Mouse (Mus musculus) erythroid progenitor cell, adult 5-6 weeks (primary cell): ENCODE measurements around the gene Col20a1. TPM values are rescaled to one million over a fixed set of nuclear protein-coding genes. Genes with fewer than 3 reads are reported as not detected.

Experiments used
- ATAC-seq: replicated peaks from 2 replicates; pipeline ENCODE4 v1.8.0; 2016; ENCODE audit warnings: moderate number of reproducible peaks, mild to moderate bottlenecking, moderate TSS enrichment, inconsistent platforms; ENCODE audit not compliant: poor library complexity, low FRiP score, severe bottlenecking
- total RNA-seq, 2 experiments: library from RNA; stranded (forward) in 1 of 2; stranded (reverse) in 1 of 2; fragments of 150-400 nt in 1 of 2; fragments of 186-747, 209-891 nt in 1 of 2; gene quantifications; 2 replicates each; pipeline versions ENCODE4 v1.2.3 to v1.2.4; 2015 to 2017; ENCODE audit warnings: low replicate concordance in 2 of 2

The Col20a1 gene
- total RNA-seq, 2 experiments from 2014 or later, result under 0.01 TPM; not detected in 1

DNA sequence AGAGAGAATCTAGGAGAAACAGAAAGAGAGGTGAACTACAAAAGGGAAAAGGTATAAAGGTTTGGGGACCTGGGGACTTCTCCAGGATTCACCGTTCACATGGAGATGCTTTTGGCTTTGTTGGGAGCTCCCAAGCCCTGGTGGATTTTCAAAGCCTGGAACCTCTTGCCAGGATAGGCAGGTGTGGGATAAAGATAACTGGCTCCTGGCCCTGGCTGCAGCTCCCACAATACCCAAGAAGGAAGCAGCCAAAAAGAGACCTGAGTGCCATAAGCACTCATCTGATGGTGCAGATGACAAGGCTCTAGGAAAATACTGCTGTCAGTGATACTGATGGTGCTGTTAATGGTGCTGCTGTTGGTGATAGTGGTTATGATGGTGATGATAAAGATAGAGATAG, 65.8 kb downstream of the Col20a1 start:
- ATAC-seq, result no peak

DNA sequence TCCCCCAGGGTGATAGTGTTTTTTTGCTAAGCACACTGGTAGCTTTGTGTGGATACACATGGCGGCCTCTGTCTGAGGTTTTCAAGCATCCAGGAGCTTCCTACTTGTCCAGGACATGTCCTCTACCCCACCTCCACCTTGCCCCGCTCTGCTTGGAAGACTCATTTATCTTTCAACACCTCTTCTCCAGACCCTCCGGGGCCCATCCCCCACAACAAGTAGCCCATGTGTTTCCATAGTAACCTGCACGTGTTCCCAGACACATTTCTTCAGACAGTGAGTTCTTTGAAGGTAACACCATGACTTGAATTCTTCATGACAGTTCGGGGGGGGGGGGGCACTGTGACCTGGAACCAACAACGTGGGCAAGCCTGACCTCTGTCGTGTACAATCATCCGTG, 71.0 kb downstream of the Col20a1 start:
- ATAC-seq, result no peak

DNA sequence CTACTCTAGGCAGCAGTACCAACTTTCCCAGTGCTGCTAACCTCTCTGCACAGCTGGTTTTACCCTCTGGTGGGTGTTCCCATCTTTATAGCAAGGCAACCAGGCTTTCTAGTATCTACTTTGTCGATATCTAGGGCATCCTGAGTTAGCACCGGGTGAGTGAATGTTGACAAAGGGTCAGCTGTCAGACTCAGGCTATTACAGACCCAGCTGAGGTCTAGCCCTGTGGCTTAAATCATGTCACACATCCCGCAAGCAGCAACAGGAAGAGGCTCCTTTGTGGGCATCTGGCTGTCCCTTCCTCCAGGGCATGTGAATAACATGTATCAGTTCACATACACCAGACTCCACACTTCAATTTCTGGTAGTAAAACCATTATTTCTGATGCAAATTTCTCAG, 71.9 kb downstream of the Col20a1 start:
- ATAC-seq, result no peak

DNA sequence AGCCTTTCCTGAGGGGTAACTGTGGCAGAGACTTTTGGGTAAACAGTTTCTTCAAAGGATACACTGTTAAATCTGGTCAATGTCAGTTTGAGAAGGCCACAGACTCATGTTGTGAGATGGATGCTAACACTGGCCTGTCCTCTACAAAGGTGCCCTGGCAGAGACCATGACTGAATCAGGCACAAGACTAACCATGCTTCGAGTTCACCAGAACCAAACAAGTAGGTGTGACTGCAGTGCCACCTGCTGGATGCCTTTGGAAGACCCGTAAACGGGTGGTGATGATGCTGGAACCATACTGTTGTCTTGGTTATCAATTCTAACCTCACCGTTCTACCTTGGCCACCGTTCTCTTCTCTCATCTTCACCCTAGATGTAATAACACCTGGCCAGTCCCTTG, 73.8 kb downstream of the Col20a1 start:
- ATAC-seq, result no peak

DNA sequence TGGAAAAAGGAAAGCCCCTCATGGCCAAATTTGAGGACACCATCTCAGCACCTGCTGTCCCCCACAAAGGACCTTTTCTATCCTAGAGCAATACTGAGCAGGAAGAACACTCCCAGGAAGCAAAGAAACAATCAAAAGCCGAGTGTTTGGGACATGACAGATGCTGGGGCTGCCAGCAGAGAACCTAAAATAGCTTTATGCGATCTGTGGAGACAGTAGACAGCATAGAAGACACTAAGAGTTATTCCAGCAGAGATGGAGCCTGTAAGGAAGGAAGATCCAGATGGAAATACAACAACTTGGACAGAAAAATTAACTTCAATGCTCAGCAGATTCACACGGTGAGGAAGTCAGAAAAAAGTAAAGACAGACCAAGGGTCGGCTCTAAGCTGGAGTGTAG, 79.5 kb downstream of the Col20a1 start:
- no peak for ATAC-seq

Other genes starting within 250 kb of the Col20a1 start
- not detected in 2 replicates for gene Bhlhe23, start 209.6 kb upstream of the Col20a1 start, total RNA-seq (2015; ENCODE audit: low replicate concordance)
- gene Bhlhe23, start 209.6 kb upstream of the Col20a1 start, total RNA-seq (2017; ENCODE audit: low replicate concordance), result not detected in 2 replicates
- 28.1 and 35.0 TPM in 2 replicates for gene Ythdf1, start 65.6 kb upstream of the Col20a1 start, total RNA-seq (2015; ENCODE audit: low replicate concordance)
- 12.1 and 37.7 TPM in 2 replicates for gene Ythdf1, start 65.6 kb upstream of the Col20a1 start, total RNA-seq (2017; ENCODE audit: low replicate concordance)
- gene Birc7, start 57.5 kb upstream of the Col20a1 start, total RNA-seq (2015; ENCODE audit: low replicate concordance), result not detected in 2 replicates
- not detected in 2 replicates for gene Birc7, start 57.5 kb upstream of the Col20a1 start, total RNA-seq (2017; ENCODE audit: low replicate concordance)
- not detected in 2 replicates for gene Nkain4, start 31.8 kb upstream of the Col20a1 start, total RNA-seq (2015; ENCODE audit: low replicate concordance)
- not detected in 2 replicates for gene Nkain4, start 31.8 kb upstream of the Col20a1 start, total RNA-seq (2017; ENCODE audit: low replicate concordance)
- 12.3 and 24.7 TPM in 2 replicates for gene Arfgap1, start 19.3 kb upstream of the Col20a1 start, total RNA-seq (2015; ENCODE audit: low replicate concordance)
- 23.5 and 32.6 TPM in 2 replicates for gene Arfgap1, start 19.3 kb upstream of the Col20a1 start, total RNA-seq (2017; ENCODE audit: low replicate concordance)
- not detected in 2 replicates for gene Chrna4, start 57.0 kb downstream of the Col20a1 start, total RNA-seq (2015; ENCODE audit: low replicate concordance)
- gene Chrna4, start 57.0 kb downstream of the Col20a1 start, total RNA-seq (2017; ENCODE audit: low replicate concordance), result not detected in 2 replicates
- not detected in 2 replicates for gene Kcnq2, start 148.8 kb downstream of the Col20a1 start, total RNA-seq (2015; ENCODE audit: low replicate concordance)
- not detected in 2 replicates for gene Kcnq2, start 148.8 kb downstream of the Col20a1 start, total RNA-seq (2017; ENCODE audit: low replicate concordance)
- gene Eef1a2, start 170.5 kb downstream of the Col20a1 start, total RNA-seq (2015; ENCODE audit: low replicate concordance), result not detected in 2 replicates
- gene Eef1a2, start 170.5 kb downstream of the Col20a1 start, total RNA-seq (2017; ENCODE audit: low replicate concordance), result not detected in 2 replicates
- 80.4 and 90.5 TPM in 2 replicates for gene Ppdpf, start 200.7 kb downstream of the Col20a1 start, total RNA-seq (2015; ENCODE audit: low replicate concordance)
- gene Ppdpf, start 200.7 kb downstream of the Col20a1 start, total RNA-seq (2017; ENCODE audit: low replicate concordance), result 24.1 and 26.0 TPM in 2 replicates
- not detected in 2 replicates for gene Ptk6, start 216.3 kb downstream of the Col20a1 start, total RNA-seq (2015; ENCODE audit: low replicate concordance)
- gene Ptk6, start 216.3 kb downstream of the Col20a1 start, total RNA-seq (2017; ENCODE audit: low replicate concordance), result not detected in 2 replicates
- not detected in 2 replicates for gene Srms, start 226.7 kb downstream of the Col20a1 start, total RNA-seq (2015; ENCODE audit: low replicate concordance)
- gene Srms, start 226.7 kb downstream of the Col20a1 start, total RNA-seq (2017; ENCODE audit: low replicate concordance), result 0.77 TPM in 1 of 2 replicates, not detected in the other
- 2.5 TPM in 1 of 2 replicates, not detected in the other for gene Fndc11, start 233.5 kb downstream of the Col20a1 start, total RNA-seq (2015; ENCODE audit: low replicate concordance)
- gene Fndc11, start 233.5 kb downstream of the Col20a1 start, total RNA-seq (2017; ENCODE audit: low replicate concordance), result not detected in 2 replicates